Mouse (Mus musculus): ENCODE measurements around the gene Stk19.
"Not testable (repeated sequence)": the region's sequence is repeated elsewhere in the genome, so short reads cannot be mapped to it uniquely, and the experiment has no call there.

Gene Stk19

GRCm38 (mm10) chr17:34840736-34841307, 4.1 kb upstream of the Stk19 start:
- no peak for DNase-seq (ENCODE audit: low read depth)

- no peak for DNase-seq (ENCODE audit: low read depth)
Observed at GRCm38 (mm10) chr17:34838785-34839184, 2.0 kb upstream of the Stk19 start.

GRCm38 (mm10) chr17:34837464-34838324, 949 bp upstream of the Stk19 start:
- DNase-seq (ENCODE audit: low read depth) = no peak

GRCm38 (mm10) chr17:34836155-34836855, 440 bp downstream of the Stk19 start:
- DNase-seq (ENCODE audit: low read depth) = no peak

- DNase-seq (ENCODE audit: low read depth) = not testable (repeated sequence)
Observed at GRCm38 (mm10) chr17:34830776-34831175, 6.0 kb downstream of the Stk19 start.

GRCm38 (mm10) chr17:34814818-34815370, 21.9 kb downstream of the Stk19 start:
- DNase-seq (ENCODE audit: low read depth) = no peak

- DNase-seq (ENCODE audit: low read depth) = peak; percentile 28
Observed at GRCm38 (mm10) chr17:34813747-34814146, 23.0 kb downstream of the Stk19 start.

GRCm38 (mm10) chr17:34811275-34811674, 25.5 kb downstream of the Stk19 start:
- DNase-seq (ENCODE audit: low read depth) = no peak

GRCm38 (mm10) chr17:34810811-34811210, 25.9 kb downstream of the Stk19 start:
- not testable (repeated sequence) for DNase-seq (ENCODE audit: low read depth)

GRCm38 (mm10) chr17:34810411-34810810, 26.3 kb downstream of the Stk19 start:
- DNase-seq (ENCODE audit: low read depth) = not testable (repeated sequence)

- peak; percentile 35 for DNase-seq (ENCODE audit: low read depth)
Observed at GRCm38 (mm10) chr17:34808599-34809205, 28.0 kb downstream of the Stk19 start.

GRCm38 (mm10) chr17:34807176-34807575, 29.6 kb downstream of the Stk19 start:
- DNase-seq (ENCODE audit: low read depth) = no peak

- DNase-seq (ENCODE audit: low read depth) = peak; percentile 24
Observed at GRCm38 (mm10) chr17:34804871-34805562, 31.7 kb downstream of the Stk19 start.

GRCm38 (mm10) chr17:34804301-34804700, 32.4 kb downstream of the Stk19 start, which contains the start of gene Cyp21a1:
Gene Cyp21a1 (minus strand): TSS chr17:34804561.
- DNase-seq (ENCODE audit: low read depth) = not testable (repeated sequence)

- DNase-seq (ENCODE audit: low read depth) = not testable (repeated sequence)
Observed at GRCm38 (mm10) chr17:34803367-34803766, 33.4 kb downstream of the Stk19 start.

- not testable (repeated sequence) for DNase-seq (ENCODE audit: low read depth)
Observed at GRCm38 (mm10) chr17:34802756-34803155, 34.0 kb downstream of the Stk19 start.

GRCm38 (mm10) chr17:34800781-34801305, 35.9 kb downstream of the Stk19 start:
- DNase-seq (ENCODE audit: low read depth) = not testable (repeated sequence)

GRCm38 (mm10) chr17:34799531-34799925, 37.2 kb downstream of the Stk19 start:
- no peak for DNase-seq (ENCODE audit: low read depth)

GRCm38 (mm10) chr17:34798866-34799530, 37.7 kb downstream of the Stk19 start:
- no peak for DNase-seq (ENCODE audit: low read depth)

- DNase-seq (ENCODE audit: low read depth) = not testable (repeated sequence)
Observed at GRCm38 (mm10) chr17:34798071-34798470, 38.7 kb downstream of the Stk19 start.

All from 416B (cell line).